Mouse (Mus musculus): ENCODE results near the gene Ost4. TPM values are rescaled to one million over a fixed set of nuclear protein-coding genes. Genes with fewer than 3 reads are reported as not detected.
A peak's percentile ranks its signal among the peaks of the same experiment; 100 is the strongest.

Ost4 gene
- total RNA-seq (2014; rRNA removed) (109 and 179 TPM in 2 replicates), polyA plus RNA-seq (2015; fragmentation: Nextera tagmentation; extraction: Ambion mirVana) (224 and 236 TPM in 2 replicates)

DNA sequence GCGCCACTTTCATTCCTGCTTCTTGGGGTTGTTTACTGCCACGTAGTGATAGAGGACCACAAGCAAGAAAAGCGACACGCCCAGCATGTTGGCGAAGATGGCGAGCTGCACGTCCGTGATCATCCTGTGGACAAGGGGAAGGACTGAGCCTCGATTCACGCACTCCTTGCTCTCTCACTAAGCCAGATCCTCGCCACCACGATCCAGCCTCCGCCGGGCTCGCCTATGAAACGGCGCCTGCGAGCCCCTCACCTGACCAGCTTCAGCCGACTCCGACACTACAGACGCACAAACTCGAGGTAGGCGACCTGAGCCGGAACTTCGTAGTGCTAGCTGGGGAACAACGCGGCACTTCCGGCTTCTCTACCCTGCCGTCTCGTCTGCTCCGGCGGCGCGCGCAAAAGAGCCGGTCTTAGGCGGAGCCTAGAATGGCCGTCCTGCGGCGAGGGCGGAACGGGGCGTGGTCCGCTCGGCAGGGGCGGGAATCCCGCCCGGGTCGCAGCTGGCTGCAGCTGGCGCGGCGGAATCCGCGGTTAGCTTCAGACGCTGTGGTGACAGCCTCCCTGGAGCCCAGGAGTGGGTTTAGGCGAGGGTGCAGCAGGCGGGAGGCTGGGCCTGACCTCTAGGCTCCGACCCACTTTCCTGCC is at the start of gene Ost4:
Gene Ost4, minus strand, starts transcription at position 376 of the 647 bp plus-strand sequence.
- Histone ChIP-seq H3K4me3 (ENCODE audit: low read length) (peak within 1 kb of the TSS; percentile 62), H3K4me1 (ENCODE audit: insufficient read depth, low read length) (peaks cover 4% of the 10 kb centered on the region), H3K27ac (peak within 1 kb of the TSS; percentile 86), H3K9me3 (ENCODE audit: low read length) (no peaks in the 10 kb centered on the region), H3K27me3 (ENCODE audit: insufficient read depth, low read length) (no peaks in the 10 kb centered on the region), H3K9ac (replicated peaks; ENCODE audit: low read length) (peak within 1 kb of the TSS; percentile 73), H3K36me3 (ENCODE audit: insufficient read depth, low read length) (peaks cover 10% of the 10 kb centered on the region), H3K4me2 (ENCODE audit: low read depth, low read length) (peak within 1 kb of the TSS; percentile 66)
- ATAC-seq: peak; percentile 97
- WGBS: under 1% methylated on average over 58 of the region's 58 CpGs
- TF ChIP-seq CTCF (IDR thresholded peaks at IDR 0.05; ENCODE audit: low read depth): no peak; the same call in 1 of the 2 replicates
- DNase-seq (ENCODE audit: low spot score): peak; percentile 97

- WGBS: 93% methylated on average over 6 of the region's 6 CpGs
- TF ChIP-seq CTCF (IDR thresholded peaks at IDR 0.05; ENCODE audit: low read depth): no peak
- H3K36me3 ChIP-seq (ENCODE audit: insufficient read depth, low read length): peaks cover 53% of the 10 kb centered on the region
These were observed 48.2 kb upstream of the Ost4 start for GRCm38 (mm10) chr5:30955751-30956150.

DNA sequence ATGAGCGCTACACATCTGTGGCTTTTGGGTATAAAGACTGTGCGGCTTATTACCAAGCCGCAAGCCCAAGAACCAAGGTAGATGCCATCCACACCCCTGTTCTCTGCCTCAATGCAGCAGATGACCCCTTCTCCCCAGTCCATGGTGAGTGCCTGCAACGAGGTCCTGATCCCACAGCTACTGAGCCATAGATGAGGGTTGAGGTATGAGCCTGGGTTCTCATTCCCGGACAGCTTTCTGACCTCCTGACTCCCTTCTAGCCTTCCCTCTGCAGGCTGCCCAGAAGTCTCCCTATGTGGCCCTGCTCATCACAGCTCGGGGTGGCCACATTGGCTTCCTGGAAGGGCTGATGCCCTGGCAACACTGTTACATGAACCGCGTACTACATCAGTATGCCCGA is 47.0 kb upstream of the Ost4 start:
- H3K27me3 ChIP-seq (ENCODE audit: insufficient read depth, low read length): no peaks in the 10 kb centered on the region
- no peak for ATAC-seq
- H3K4me1 ChIP-seq (ENCODE audit: insufficient read depth, low read length): peaks cover 8% of the 10 kb centered on the region; the same call in 1 of the 2 replicates
- H3K9ac ChIP-seq (replicated peaks; ENCODE audit: low read length): no peak overlapping the region
- H3K36me3 ChIP-seq (ENCODE audit: insufficient read depth, low read length): peaks cover 53% of the 10 kb centered on the region
- DNase-seq (ENCODE audit: low spot score): no peak
- H3K27ac ChIP-seq: no peak overlapping the region
- H3K4me3 ChIP-seq (ENCODE audit: low read length): no peak overlapping the region
- H3K4me2 ChIP-seq (ENCODE audit: low read depth, low read length): no peak overlapping the region
- H3K9me3 ChIP-seq (ENCODE audit: low read length): no peaks in the 10 kb centered on the region
- WGBS: 94% methylated on average over 9 of the region's 9 CpGs
- no peak for TF ChIP-seq CTCF (IDR thresholded peaks at IDR 0.05; ENCODE audit: low read depth)

More at GRCm38 (mm10) chr5:30955751-30956150, 48.2 kb upstream of the Ost4 start:
- H3K9me3 ChIP-seq (ENCODE audit: low read length): no peaks in the 10 kb centered on the region
- no peaks in the 10 kb centered on the region for H3K27me3 ChIP-seq (ENCODE audit: insufficient read depth, low read length)
- H3K9ac ChIP-seq (replicated peaks; ENCODE audit: low read length): no peak overlapping the region
- H3K4me1 ChIP-seq (ENCODE audit: insufficient read depth, low read length): peaks cover 8% of the 10 kb centered on the region; the same call in 1 of the 2 replicates
- H3K27ac ChIP-seq: no peak overlapping the region
- H3K4me2 ChIP-seq (ENCODE audit: low read depth, low read length): no peak overlapping the region
- no peak overlapping the region for H3K4me3 ChIP-seq (ENCODE audit: low read length)
- no peak for ATAC-seq
- DNase-seq (ENCODE audit: low spot score): no peak

GRCm38 (mm10) chr5:30954065-30954464 is 46.5 kb upstream of the Ost4 start:
- Histone ChIP-seq H3K4me2 (ENCODE audit: low read depth, low read length) (no peak overlapping the region), H3K27ac (no peak overlapping the region), H3K4me3 (ENCODE audit: low read length) (no peak overlapping the region), H3K9me3 (ENCODE audit: low read length) (no peaks in the 10 kb centered on the region), H3K4me1 (ENCODE audit: insufficient read depth, low read length) (peaks cover 5% of the 10 kb centered on the region; the same call in 1 of the 2 replicates), H3K36me3 (ENCODE audit: insufficient read depth, low read length) (peaks cover 53% of the 10 kb centered on the region), H3K27me3 (ENCODE audit: insufficient read depth, low read length) (no peaks in the 10 kb centered on the region), H3K9ac (replicated peaks; ENCODE audit: low read length) (no peak overlapping the region)
- TF ChIP-seq CTCF (IDR thresholded peaks at IDR 0.05; ENCODE audit: low read depth): no peak
- DNase-seq (ENCODE audit: low spot score): peak; percentile 44
- WGBS: 81% methylated on average over 6 of the region's 6 CpGs
- ATAC-seq: no peak

DNA sequence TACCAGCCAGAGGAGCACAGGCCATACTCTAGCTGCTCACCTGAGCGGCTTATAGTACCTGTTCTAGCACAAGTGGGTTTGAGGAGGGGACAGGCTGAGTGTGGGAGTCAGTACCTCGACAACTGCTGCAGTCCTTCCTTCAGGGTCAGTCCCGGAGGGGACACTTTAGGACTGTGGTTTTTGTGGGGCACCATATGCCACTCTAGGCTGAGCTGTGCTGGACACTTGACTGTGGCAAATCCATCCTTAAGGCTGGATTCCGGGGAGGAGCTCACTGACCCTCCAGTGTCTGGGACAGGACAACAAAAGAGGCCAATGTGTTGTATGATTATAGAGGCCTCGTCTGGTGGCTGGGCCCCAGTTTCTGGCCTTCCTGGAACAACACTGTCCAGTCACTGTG is 45.0 kb upstream of the Ost4 start:
- TF ChIP-seq CTCF (IDR thresholded peaks at IDR 0.05; ENCODE audit: low read depth): no peak
- no peak for ATAC-seq
- Histone ChIP-seq H3K9ac (replicated peaks; ENCODE audit: low read length) (no peak overlapping the region), H3K36me3 (ENCODE audit: insufficient read depth, low read length) (peaks cover 44% of the 10 kb centered on the region), H3K4me2 (ENCODE audit: low read depth, low read length) (no peak overlapping the region), H3K9me3 (ENCODE audit: low read length) (no peaks in the 10 kb centered on the region), H3K4me1 (ENCODE audit: insufficient read depth, low read length) (no peaks in the 10 kb centered on the region), H3K4me3 (ENCODE audit: low read length) (no peak overlapping the region), H3K27me3 (ENCODE audit: insufficient read depth, low read length) (no peaks in the 10 kb centered on the region), H3K27ac (peak overlapping the region; percentile 34; the same call in 1 of the 2 replicates)
- DNase-seq (ENCODE audit: low spot score): no peak
- 81% methylated on average over 5 of the region's 5 CpGs for WGBS

DNA sequence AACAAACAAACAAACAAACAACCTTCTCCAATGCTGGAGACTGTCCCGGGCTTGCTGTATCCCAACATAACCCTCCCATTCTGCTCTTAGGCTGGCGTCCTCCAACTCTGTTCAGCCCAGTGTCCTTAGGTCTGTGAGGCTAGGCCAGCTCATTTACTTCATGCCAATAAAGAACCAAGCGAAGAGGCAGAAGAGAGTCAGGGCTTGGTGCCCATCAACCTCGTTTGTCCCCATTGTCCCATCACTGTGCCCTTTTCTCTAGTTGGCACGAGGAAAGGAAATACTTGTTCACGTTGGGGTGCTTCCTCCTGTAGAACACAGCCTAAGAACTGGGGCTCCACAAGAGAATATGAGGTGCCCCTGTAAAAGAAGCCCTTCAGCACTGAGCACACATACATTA is 44.1 kb upstream of the Ost4 start:
- no peak overlapping the region for H3K4me2 ChIP-seq (ENCODE audit: low read depth, low read length)
- ATAC-seq (peak; percentile 14; the same call in 1 of the 2 replicates), DNase-seq (ENCODE audit: low spot score) (peak; percentile 50)
- no peak overlapping the region for H3K4me3 ChIP-seq (ENCODE audit: low read length)
- H3K27me3 ChIP-seq (ENCODE audit: insufficient read depth, low read length): no peaks in the 10 kb centered on the region
- H3K9ac ChIP-seq (replicated peaks; ENCODE audit: low read length): no peak overlapping the region
- no peaks in the 10 kb centered on the region for H3K4me1 ChIP-seq (ENCODE audit: insufficient read depth, low read length)
- no peaks in the 10 kb centered on the region for H3K9me3 ChIP-seq (ENCODE audit: low read length)
- WGBS: 68% methylated on average over 6 of the region's 6 CpGs
- H3K36me3 ChIP-seq (ENCODE audit: insufficient read depth, low read length): peaks cover 42% of the 10 kb centered on the region
- no peak for TF ChIP-seq CTCF (IDR thresholded peaks at IDR 0.05; ENCODE audit: low read depth)
- H3K27ac ChIP-seq: peak overlapping the region; percentile 34; the same call in 1 of the 2 replicates

DNA sequence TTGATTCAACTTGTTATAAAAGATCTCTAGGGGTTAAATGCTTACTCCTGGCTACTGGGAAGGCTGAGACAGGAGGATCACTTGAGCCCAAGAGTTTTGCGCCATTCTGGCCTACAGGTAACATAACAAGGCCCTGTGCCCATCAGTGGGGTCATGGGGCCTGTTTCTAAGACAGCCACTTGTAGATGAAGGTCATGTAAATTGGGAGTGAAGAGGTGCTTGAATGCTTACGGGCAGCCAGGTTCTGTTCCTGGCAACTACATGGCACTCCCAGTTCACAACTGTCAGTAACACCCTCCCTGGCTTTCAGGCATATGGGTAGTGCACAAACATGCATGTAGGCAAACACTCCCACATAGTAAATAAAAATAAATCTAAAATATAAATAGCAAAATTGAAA is 43.3 kb upstream of the Ost4 start:
- ATAC-seq (no peak), DNase-seq (ENCODE audit: low spot score) (no peak)
- Histone ChIP-seq H3K4me2 (ENCODE audit: low read depth, low read length) (peak overlapping the region; percentile 86), H3K36me3 (ENCODE audit: insufficient read depth, low read length) (peaks cover 40% of the 10 kb centered on the region), H3K27ac (0 out of 2 replicates have a peak overlapping the region, but pooled peaks have one; percentile 79), H3K9me3 (ENCODE audit: low read length) (no peaks in the 10 kb centered on the region), H3K4me1 (ENCODE audit: insufficient read depth, low read length) (no peaks in the 10 kb centered on the region), H3K4me3 (ENCODE audit: low read length) (no peak overlapping the region), H3K27me3 (ENCODE audit: insufficient read depth, low read length) (no peaks in the 10 kb centered on the region), H3K9ac (replicated peaks; ENCODE audit: low read length) (no peak overlapping the region)
- 88% methylated on average over 2 of the region's 2 CpGs for WGBS
- no peak for TF ChIP-seq CTCF (IDR thresholded peaks at IDR 0.05; ENCODE audit: low read depth)
